Mouse (Mus musculus) brain, embryonic 14.5 days (tissue): ENCODE data around the gene Ankle1.

Experiments
- CTCF ChIP-seq: fragments of 200-500 bp; IDR thresholded peaks from 2 replicates; pipeline ENCODE4 v1.5.1; 2012; ENCODE audit warnings: inconsistent platforms, mild to moderate bottlenecking, moderate library complexity, borderline replicate concordance; ENCODE audit not compliant: insufficient read depth, insufficient read length; ENCODE audit errors: extremely low read depth
- POLR2A ChIP-seq: fragments of 200-500 bp; IDR thresholded peaks from 2 replicates; pipeline ENCODE4 v1.6.1; 2012; ENCODE audit warnings: mild to moderate bottlenecking, inconsistent platforms, borderline replicate concordance; ENCODE audit not compliant: poor library complexity, insufficient read depth, insufficient read length, severe bottlenecking; ENCODE audit errors: extremely low read depth

DNA sequence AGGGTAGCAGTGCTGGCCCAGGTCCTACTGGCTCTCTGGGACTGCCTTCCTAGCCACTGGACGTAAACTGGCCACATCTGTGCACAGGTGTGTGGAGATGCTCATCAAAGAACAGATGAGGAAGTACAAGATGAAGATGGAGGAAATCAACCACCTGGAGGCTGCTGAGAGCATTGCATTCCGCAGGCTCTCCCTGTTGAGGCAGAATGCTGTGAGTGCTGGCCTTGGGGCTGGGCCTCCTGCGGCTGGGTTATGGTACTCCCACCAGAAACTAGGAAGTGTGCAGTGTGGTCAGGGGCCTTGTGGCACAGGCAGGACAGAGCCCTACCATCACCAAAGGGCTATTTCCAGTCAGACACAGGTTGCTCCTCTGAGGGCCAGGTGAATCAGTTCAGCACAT lies 47.8 kb upstream of the Ankle1 start:
- no peak for TF ChIP-seq POLR2A
- no peak for TF ChIP-seq CTCF
